Mouse (Mus musculus): ENCODE results near the gene Chga. TPM values are rescaled to one million over a fixed set of nuclear protein-coding genes. Genes with fewer than 3 reads are reported as not detected.
A peak's percentile ranks its signal among the peaks of the same experiment; 100 is the strongest.

The Chga gene
- polyA plus RNA-seq, 1 experiment from 2014 or later = 102 TPM

DNA sequence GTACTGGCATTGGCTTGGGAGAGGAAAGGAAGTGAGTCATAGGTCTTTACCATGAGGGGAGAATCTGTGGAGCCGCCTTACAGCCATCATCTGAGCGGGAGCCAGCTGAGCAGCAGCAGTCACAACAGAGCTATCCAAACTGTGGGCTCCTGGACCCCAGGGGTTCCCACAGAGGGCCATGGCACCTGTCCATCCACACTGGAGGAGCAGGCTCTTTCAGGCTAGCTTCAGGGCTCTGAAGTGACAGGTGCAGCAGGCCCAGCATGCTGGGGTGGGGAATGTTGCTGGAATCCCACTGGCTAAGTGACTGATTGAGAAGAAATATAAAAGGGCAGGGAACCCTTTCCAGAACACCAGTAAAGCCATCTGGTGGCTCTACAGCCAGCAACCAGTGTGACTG lies 12.2 kb downstream of the Chga start:
- Histone ChIP-seq H3K27me3 (no peaks in the 10 kb centered on the region), H3K27ac (replicated peaks) (no peak overlapping the region), H3K36me3 (peaks cover 12% of the 10 kb centered on the region; the same call in 1 of the 2 replicates), H3K4me2 (replicated peaks) (no peak overlapping the region), H3K4me1 (no peaks in the 10 kb centered on the region), H3K4me3 (no peak overlapping the region), H3K9me3 (no peaks in the 10 kb centered on the region), H3K9ac (replicated peaks) (no peak overlapping the region)
- WGBS = 87% methylated on average over 2 of the region's 2 CpGs
- ATAC-seq (replicated peaks) = no peak

GRCm38 (mm10) chr12:102568219-102568618 lies 13.4 kb downstream of the Chga start:
- peaks cover 6% of the 10 kb centered on the region; the same call in 1 of the 2 replicates for H3K36me3 ChIP-seq
- no peak overlapping the region for H3K4me3 ChIP-seq
- no peak overlapping the region for H3K9ac ChIP-seq (replicated peaks)
- WGBS = 86% methylated on average over 7 of the region's 7 CpGs
- H3K4me1 ChIP-seq = no peaks in the 10 kb centered on the region
- no peak overlapping the region for H3K4me2 ChIP-seq (replicated peaks)
- no peak overlapping the region for H3K27ac ChIP-seq (replicated peaks)
- no peaks in the 10 kb centered on the region for H3K9me3 ChIP-seq
- no peaks in the 10 kb centered on the region for H3K27me3 ChIP-seq
- no peak for ATAC-seq (replicated peaks)

GRCm38 (mm10) chr12:102570111-102570510 lies 15.3 kb downstream of the Chga start:
- no peak overlapping the region for H3K9ac ChIP-seq (replicated peaks)
- H3K4me3 ChIP-seq = no peak overlapping the region
- whole genome bisulfite sequencing = 81% methylated on average over 13 of the region's 13 CpGs
- H3K27me3 ChIP-seq = no peaks in the 10 kb centered on the region
- peaks cover 2% of the 10 kb centered on the region; the same call in 1 of the 2 replicates for H3K36me3 ChIP-seq
- H3K4me1 ChIP-seq = peaks cover 3% of the 10 kb centered on the region; the same call in 1 of the 2 replicates
- no peak overlapping the region for H3K4me2 ChIP-seq (replicated peaks)
- ATAC-seq (replicated peaks) = no peak
- H3K9me3 ChIP-seq = no peaks in the 10 kb centered on the region
- H3K27ac ChIP-seq (replicated peaks) = 0 out of 2 replicates have a peak overlapping the region, but pooled peaks have one; percentile 20

DNA sequence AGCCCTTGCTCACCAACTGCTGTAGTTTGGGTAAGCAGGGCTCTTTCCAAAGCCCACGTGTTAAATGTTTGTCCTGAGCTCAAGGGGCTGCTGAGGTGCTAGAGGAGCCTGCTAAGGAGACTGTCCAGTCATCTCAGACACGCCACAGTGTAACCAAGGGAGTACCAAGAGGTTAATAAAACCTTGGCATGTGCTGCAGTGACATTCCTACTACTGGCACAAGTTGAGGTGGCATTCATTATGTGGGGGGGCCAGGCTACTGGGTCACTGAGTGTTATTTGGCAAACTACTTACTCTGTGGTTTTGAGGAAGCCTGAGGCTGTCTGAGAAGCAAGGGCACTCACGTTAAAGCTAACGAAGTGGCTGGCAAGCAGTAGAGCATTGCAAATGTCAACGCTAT lies 16.0 kb downstream of the Chga start:
- Histone ChIP-seq H3K27ac (replicated peaks) (0 out of 2 replicates have a peak overlapping the region, but pooled peaks have one; percentile 20), H3K9me3 (no peaks in the 10 kb centered on the region), H3K4me3 (no peak overlapping the region), H3K4me1 (peaks cover 3% of the 10 kb centered on the region; the same call in 1 of the 2 replicates), H3K4me2 (replicated peaks) (no peak overlapping the region), H3K9ac (replicated peaks) (no peak overlapping the region), H3K27me3 (no peaks in the 10 kb centered on the region), H3K36me3 (peaks cover 2% of the 10 kb centered on the region; the same call in 1 of the 2 replicates)
- no peak for ATAC-seq (replicated peaks)
- 71% methylated on average over 5 of the region's 5 CpGs for WGBS

- Histone ChIP-seq H3K9ac (replicated peaks) (no peak overlapping the region), H3K4me1 (peaks cover 3% of the 10 kb centered on the region; the same call in 1 of the 2 replicates), H3K4me3 (no peak overlapping the region), H3K27me3 (no peaks in the 10 kb centered on the region), H3K36me3 (peaks cover 2% of the 10 kb centered on the region; the same call in 1 of the 2 replicates), H3K9me3 (no peaks in the 10 kb centered on the region), H3K4me2 (replicated peaks) (no peak overlapping the region), H3K27ac (replicated peaks) (no peak overlapping the region)
- ATAC-seq (replicated peaks) = no peak
- WGBS = 89% methylated on average over 9 of the region's 9 CpGs
These were observed 16.9 kb downstream of the Chga start for GRCm38 (mm10) chr12:102571666-102572065.

DNA sequence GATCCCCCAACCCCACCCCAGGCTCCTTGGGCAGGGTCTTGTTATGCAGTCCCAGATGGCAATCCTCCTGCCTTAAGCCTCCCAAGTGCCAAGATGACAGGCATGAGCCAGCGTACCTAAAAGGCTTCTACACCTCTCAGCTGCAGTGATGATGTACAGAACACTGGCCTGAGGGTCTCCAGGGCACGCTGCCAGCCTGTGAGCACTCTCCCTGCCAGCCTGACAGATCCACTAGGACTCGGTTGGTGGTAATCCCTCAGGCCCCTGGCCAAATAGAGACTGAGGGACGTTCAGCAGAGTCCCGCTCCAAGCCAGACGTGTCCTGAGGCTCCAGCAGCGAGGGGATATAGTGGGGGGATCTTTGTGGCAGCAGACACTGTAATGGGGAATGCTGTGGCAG lies 18.3 kb downstream of the Chga start:
- H3K4me1 ChIP-seq = peaks cover 3% of the 10 kb centered on the region; the same call in 1 of the 2 replicates
- 0 out of 2 replicates have a peak, but pooled peaks have one; percentile 39 for ATAC-seq (replicated peaks)
- WGBS = 51% methylated on average over 7 of the region's 7 CpGs
- H3K27me3 ChIP-seq = no peaks in the 10 kb centered on the region
- peak overlapping the region; percentile 14; the same call in 1 of the 2 replicates for H3K27ac ChIP-seq (replicated peaks)
- H3K4me3 ChIP-seq = no peak overlapping the region
- peaks cover 2% of the 10 kb centered on the region; the same call in 1 of the 2 replicates for H3K36me3 ChIP-seq
- H3K9me3 ChIP-seq = no peaks in the 10 kb centered on the region
- H3K9ac ChIP-seq (replicated peaks) = no peak overlapping the region
- H3K4me2 ChIP-seq (replicated peaks) = no peak overlapping the region

DNA sequence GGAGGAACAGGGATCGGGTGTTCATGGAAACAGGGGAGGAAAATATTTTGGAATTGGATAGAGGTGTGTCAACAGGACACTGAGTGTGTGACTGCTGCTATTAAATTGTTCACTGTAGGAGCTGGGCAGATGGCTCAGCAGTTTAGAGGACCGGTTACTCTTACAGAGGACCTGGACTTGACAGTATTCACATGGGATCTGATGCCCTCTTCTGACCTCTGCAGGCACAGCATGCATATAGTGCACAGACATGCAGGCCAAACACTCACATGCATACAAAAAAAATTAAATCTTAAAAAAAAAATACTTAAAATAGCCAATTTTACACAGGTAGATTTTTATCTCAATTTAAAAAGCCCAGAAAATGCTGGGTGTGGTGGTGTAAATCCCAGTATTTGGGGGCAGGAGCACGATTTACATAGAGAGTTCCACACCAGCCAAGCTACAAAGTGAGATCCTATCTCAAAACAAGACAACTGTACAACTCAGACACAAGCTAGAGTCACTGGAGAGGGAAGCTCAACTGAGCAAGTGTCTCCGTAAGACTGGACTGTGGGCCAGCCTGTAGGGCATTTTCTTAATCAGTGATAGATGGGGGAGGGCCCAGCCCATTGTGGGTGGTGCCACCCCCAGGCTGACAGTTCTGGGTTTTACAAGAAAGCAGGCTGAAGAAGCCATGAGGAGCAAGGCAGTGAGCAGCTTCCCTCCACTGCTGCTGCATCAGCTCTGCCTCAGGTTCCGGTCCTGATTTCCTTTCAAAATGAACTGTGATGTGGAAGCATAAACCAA lies 21.0 kb downstream of the Chga start:
- H3K4me2 ChIP-seq (replicated peaks) = no peak overlapping the region
- no peak overlapping the region for H3K27ac ChIP-seq (replicated peaks)
- 88% methylated on average over 5 of the region's 5 CpGs for WGBS
- H3K27me3 ChIP-seq = no peaks in the 10 kb centered on the region
- no peak for ATAC-seq (replicated peaks)
- H3K9me3 ChIP-seq = no peaks in the 10 kb centered on the region
- H3K4me1 ChIP-seq = peaks cover 3% of the 10 kb centered on the region; the same call in 1 of the 2 replicates
- no peak overlapping the region for H3K9ac ChIP-seq (replicated peaks)
- no peak overlapping the region for H3K4me3 ChIP-seq
- H3K36me3 ChIP-seq = no peaks in the 10 kb centered on the region

- H3K4me1 ChIP-seq = peaks cover 3% of the 10 kb centered on the region; the same call in 1 of the 2 replicates
- H3K27me3 ChIP-seq = no peaks in the 10 kb centered on the region
- no peak overlapping the region for H3K9ac ChIP-seq (replicated peaks)
- no peak for ATAC-seq (replicated peaks)
- no peak overlapping the region for H3K4me2 ChIP-seq (replicated peaks)
- H3K9me3 ChIP-seq = no peaks in the 10 kb centered on the region
- H3K36me3 ChIP-seq = no peaks in the 10 kb centered on the region
- WGBS = 88% methylated on average over 10 of the region's 10 CpGs
- H3K27ac ChIP-seq (replicated peaks) = no peak overlapping the region
- no peak overlapping the region for H3K4me3 ChIP-seq
These were observed 22.1 kb downstream of the Chga start for GRCm38 (mm10) chr12:102576659-102577398.

- 63% methylated on average over 6 of the region's 6 CpGs for WGBS
These were observed 24.3 kb downstream of the Chga start for GRCm38 (mm10) chr12:102579041-102579440.

GRCm38 (mm10) chr12:102581579-102582196 lies 26.9 kb downstream of the Chga start:
- 65% methylated on average over 5 of the region's 5 CpGs for WGBS
- Histone ChIP-seq H3K4me2 (replicated peaks) (no peak overlapping the region), H3K27me3 (no peaks in the 10 kb centered on the region), H3K9me3 (no peaks in the 10 kb centered on the region), H3K36me3 (peaks cover 3% of the 10 kb centered on the region; the same call in 1 of the 2 replicates), H3K9ac (replicated peaks) (no peak overlapping the region), H3K4me1 (peaks cover 17% of the 10 kb centered on the region), H3K27ac (replicated peaks) (0 out of 2 replicates have a peak overlapping the region, but pooled peaks have one; percentile 19), H3K4me3 (no peak overlapping the region)
- no peak for ATAC-seq (replicated peaks)

More at GRCm38 (mm10) chr12:102579041-102579440, 24.3 kb downstream of the Chga start:
- H3K4me3 ChIP-seq = no peak overlapping the region
- H3K4me2 ChIP-seq (replicated peaks) = no peak overlapping the region
- no peak overlapping the region for H3K27ac ChIP-seq (replicated peaks)
- no peaks in the 10 kb centered on the region for H3K27me3 ChIP-seq
- H3K9ac ChIP-seq (replicated peaks) = no peak overlapping the region
- H3K9me3 ChIP-seq = no peaks in the 10 kb centered on the region
- H3K36me3 ChIP-seq = no peaks in the 10 kb centered on the region; the same call in 1 of the 2 replicates
- ATAC-seq (replicated peaks) = peak; percentile 50; the same call in 1 of the 2 replicates
- H3K4me1 ChIP-seq = no peaks in the 10 kb centered on the region

DNA sequence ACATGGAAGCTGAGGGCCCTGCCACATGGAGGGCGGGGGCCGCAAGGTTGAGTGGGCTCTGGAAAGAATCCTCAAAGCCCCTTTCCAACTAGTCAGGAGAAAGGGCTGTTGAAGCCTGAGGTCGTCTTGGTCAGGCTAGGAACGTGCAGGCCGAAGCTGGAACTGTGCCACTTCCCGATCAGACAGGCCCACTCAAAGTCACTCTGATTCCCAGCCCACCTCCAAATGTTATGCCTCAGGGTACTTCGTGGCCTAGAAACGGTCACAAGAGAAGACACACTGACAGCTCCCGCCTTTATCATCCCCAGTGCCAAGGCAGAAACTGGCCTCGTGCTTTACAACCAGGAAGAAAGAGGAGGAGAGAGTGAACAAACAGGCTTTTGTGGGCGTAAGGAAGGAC lies 27.7 kb downstream of the Chga start:
- 73% methylated on average over 11 of the region's 11 CpGs for WGBS
- Histone ChIP-seq H3K9ac (replicated peaks) (no peak overlapping the region), H3K27ac (replicated peaks) (peak overlapping the region; percentile 19; the same call in 1 of the 2 replicates), H3K36me3 (peaks cover 3% of the 10 kb centered on the region; the same call in 1 of the 2 replicates), H3K4me2 (replicated peaks) (no peak overlapping the region), H3K27me3 (no peaks in the 10 kb centered on the region), H3K4me3 (no peak overlapping the region), H3K9me3 (no peaks in the 10 kb centered on the region), H3K4me1 (peaks cover 24% of the 10 kb centered on the region)
- no peak for ATAC-seq (replicated peaks)

Data from forebrain, embryonic 15.5 days (tissue).